Mouse (Mus musculus) heart, embryonic 15.5 days (tissue): ENCODE measurements around the gene Tbrg1. TPM values are rescaled to one million over a fixed set of nuclear protein-coding genes. Genes with fewer than 3 reads are reported as not detected.

Experiments
- ATAC-seq: fragments of 200-750 bp; cut with Nextera tagmentation; replicated peaks from 2 replicates; pipeline ENCODE4 v1.8.0; 2017; ENCODE audit warnings: low read depth, moderate TSS enrichment; ENCODE audit not compliant: insufficient number of reproducible peaks, insufficient read depth, low FRiP score
- H3K27ac ChIP-seq: fragments of 300-500 bp; sonication (generic); 2 replicates; pipeline ENCODE4 v1.5.1; 2015; ENCODE audit warnings: mild to moderate bottlenecking, inconsistent platforms
- H3K27me3 ChIP-seq: fragments of 300-500 bp; sonication (generic); 2 replicates; pipeline ENCODE4 v1.6.1; 2015; ENCODE audit warnings: inconsistent platforms
- H3K36me3 ChIP-seq: fragments of 300-500 bp; sonication (generic); 2 replicates; pipeline ENCODE4 v1.6.1; 2015; ENCODE audit warnings: mild to moderate bottlenecking, inconsistent platforms
- H3K4me1 ChIP-seq: fragments of 300-500 bp; sonication (generic); replicated peaks from 2 replicates; pipeline ENCODE4 v1.6.1; 2015; ENCODE audit warnings: inconsistent platforms
- H3K4me2 ChIP-seq: fragments of 300-500 bp; sonication (generic); 2 replicates; pipeline ENCODE4 v1.6.1; 2015; ENCODE audit warnings: inconsistent platforms, mild to moderate bottlenecking, moderate library complexity
- H3K4me3 ChIP-seq: fragments of 300-500 bp; sonication (generic); 2 replicates; pipeline ENCODE4 v1.5.1; 2015; ENCODE audit warnings: mild to moderate bottlenecking, inconsistent platforms
- H3K9ac ChIP-seq: fragments of 300-500 bp; sonication (generic); 2 replicates; pipeline ENCODE4 v1.6.1; 2015; ENCODE audit warnings: mild to moderate bottlenecking, inconsistent platforms
- H3K9me3 ChIP-seq: fragments of 300-500 bp; sonication (generic); replicated peaks from 2 replicates; pipeline ENCODE4 v1.6.1; 2016; ENCODE audit warnings: inconsistent platforms
- WGBS: fragments of 180-500 bp; shearing (Covaris S2); methylation state at CpG from one replicate; pipeline ENCODE4 v1.1.7; 2015; ENCODE audit warnings: mixed read lengths; 5-methylcytosine and 5-hydroxymethylcytosine counted together
- polyA plus RNA-seq: library from polyadenylated mRNA; unstranded; fragments of >200 nt; fragmentation: Nextera tagmentation; extraction: Ambion mirVana; gene quantifications from 2 replicates; pipeline ENCODE4 v1.2.1, GENCODE M21; 2015

The Tbrg1 gene
- polyA plus RNA-seq, 1 experiment from 2014 or later = 94.8 TPM

DNA sequence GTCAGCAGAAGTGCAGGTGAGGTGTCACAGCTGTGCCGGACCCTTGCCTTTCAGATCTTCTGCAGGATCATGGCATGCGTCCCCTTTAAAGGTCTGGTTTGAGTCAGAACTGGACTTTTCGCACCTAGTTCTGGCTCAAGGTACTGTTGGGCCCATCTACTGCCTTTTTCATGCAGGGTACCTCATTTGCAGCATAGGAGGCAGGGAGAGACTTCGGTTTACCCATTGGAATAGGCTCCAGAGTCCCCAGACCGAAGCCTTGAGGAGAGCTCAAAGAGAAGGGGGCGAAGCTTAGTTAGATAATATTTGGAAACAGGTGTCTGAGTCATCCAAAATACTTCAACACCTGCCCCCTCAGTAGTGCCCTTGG is 43.2 kb downstream of the Tbrg1 start:
- 20% methylated on average over 6 of the region's 6 CpGs for WGBS
- 0 out of 2 replicates have a peak, but pooled peaks have one; percentile 3 for ATAC-seq

DNA sequence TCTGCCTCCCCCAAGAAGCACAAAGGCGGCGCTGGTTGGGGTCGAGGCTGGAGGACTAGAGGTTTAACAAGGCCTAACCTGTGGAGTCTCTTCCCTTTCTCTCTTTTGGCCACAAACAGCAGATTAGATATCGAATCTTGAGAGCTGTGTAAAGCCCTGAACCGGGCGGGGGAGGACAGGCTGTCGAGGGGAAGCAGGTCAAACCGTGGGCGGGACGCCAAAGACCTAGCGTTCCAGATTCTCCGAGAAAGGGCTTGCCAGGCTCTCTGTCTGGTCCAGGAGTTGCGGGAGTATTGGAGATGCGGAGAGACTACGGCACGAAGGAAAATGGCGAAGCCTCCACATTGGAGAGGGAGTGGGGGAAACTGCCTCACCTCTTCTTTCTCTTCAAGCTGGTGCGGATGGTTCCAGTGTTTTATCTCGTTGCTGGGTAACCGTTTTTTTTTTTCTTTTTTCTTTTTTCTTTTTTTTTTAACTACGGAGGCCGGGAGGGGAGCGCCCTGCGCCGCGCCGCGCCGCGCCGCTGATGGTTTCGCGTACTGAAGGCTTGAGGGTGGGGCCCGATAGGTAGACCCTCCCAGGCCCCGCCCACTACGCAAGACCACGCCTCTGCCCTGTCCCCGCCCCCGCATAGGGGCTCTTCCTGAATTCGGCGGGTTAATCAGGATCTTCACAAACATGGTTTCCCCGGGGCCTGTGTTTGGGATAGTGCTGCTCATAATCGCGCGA is 43.8 kb downstream of the Tbrg1 start, which contains the start of gene Spa17:
Spa17 (minus strand) TSS at position 541 of the 729 bp plus-strand sequence.
- H3K4me2 ChIP-seq = peak within 1 kb of the TSS; percentile 84
- peaks cover 9% of the 10 kb centered on the region for H3K4me1 ChIP-seq

More for the DNA sequence above, 43.2 kb downstream of the Tbrg1 start:
- Histone ChIP-seq H3K9ac (peak overlapping the region; percentile 53), H3K27ac (peak overlapping the region; percentile 87), H3K27me3 (no peaks in the 10 kb centered on the region), H3K4me2 (peak overlapping the region; percentile 84), H3K4me3 (peak overlapping the region; percentile 79), H3K4me1 (peaks cover 9% of the 10 kb centered on the region), H3K9me3 (no peaks in the 10 kb centered on the region), H3K36me3 (no peaks in the 10 kb centered on the region)

GRCm38 (mm10) chr9:37609558-37609957 is 47.6 kb downstream of the Tbrg1 start:
- no peak overlapping the region for H3K4me3 ChIP-seq
- peaks cover 9% of the 10 kb centered on the region for H3K4me1 ChIP-seq
- H3K9me3 ChIP-seq = no peaks in the 10 kb centered on the region
- no peak overlapping the region for H3K4me2 ChIP-seq
- no peaks in the 10 kb centered on the region for H3K27me3 ChIP-seq
- no peak overlapping the region for H3K27ac ChIP-seq
- no peaks in the 10 kb centered on the region for H3K36me3 ChIP-seq
- H3K9ac ChIP-seq = no peak overlapping the region
- 70% methylated on average over 4 of the region's 4 CpGs for WGBS
- no peak for ATAC-seq

More for the DNA sequence above, 43.8 kb downstream of the Tbrg1 start, which contains the start of gene Spa17:
- ATAC-seq = peak; percentile 97
- Histone ChIP-seq H3K27me3 (no peaks in the 10 kb centered on the region), H3K9ac (peak within 1 kb of the TSS; percentile 69), H3K27ac (peak within 1 kb of the TSS; percentile 87), H3K9me3 (no peaks in the 10 kb centered on the region), H3K36me3 (no peaks in the 10 kb centered on the region), H3K4me3 (peak within 1 kb of the TSS; percentile 79)
- under 1% methylated on average over 45 of the region's 45 CpGs for WGBS

- no peak overlapping the region for H3K4me2 ChIP-seq
- 74% methylated on average over 3 of the region's 3 CpGs for WGBS
- no peak overlapping the region for H3K27ac ChIP-seq
- no peaks in the 10 kb centered on the region for H3K27me3 ChIP-seq
- H3K9me3 ChIP-seq = no peaks in the 10 kb centered on the region
- H3K4me1 ChIP-seq = no peaks in the 10 kb centered on the region
- H3K4me3 ChIP-seq = no peak overlapping the region
- ATAC-seq = no peak
- H3K9ac ChIP-seq = no peak overlapping the region
- no peaks in the 10 kb centered on the region for H3K36me3 ChIP-seq
These were observed 52.0 kb downstream of the Tbrg1 start for GRCm38 (mm10) chr9:37605089-37605488.

GRCm38 (mm10) chr9:37600538-37601205 is 56.4 kb downstream of the Tbrg1 start:
- no peaks in the 10 kb centered on the region for H3K9me3 ChIP-seq
- H3K4me1 ChIP-seq = no peaks in the 10 kb centered on the region
- H3K36me3 ChIP-seq = no peaks in the 10 kb centered on the region
- no peak overlapping the region for H3K9ac ChIP-seq
- H3K27me3 ChIP-seq = no peaks in the 10 kb centered on the region
- no peak overlapping the region for H3K27ac ChIP-seq
- H3K4me2 ChIP-seq = no peak overlapping the region
- ATAC-seq = no peak
- no peak overlapping the region for H3K4me3 ChIP-seq
- 88% methylated on average over 2 of the region's 2 CpGs for WGBS

Other genes starting within 250 kb of the Tbrg1 start
- 0.11 and 0.13 TPM in 2 replicates for gene Robo3, start 224.1 kb downstream of the Tbrg1 start, polyA plus RNA-seq
- 9.5 and 14.8 TPM in 2 replicates for gene Msantd2, start 168.0 kb downstream of the Tbrg1 start, polyA plus RNA-seq
- 76.9 and 89.3 TPM in 2 replicates for gene Esam, start 129.2 kb downstream of the Tbrg1 start, polyA plus RNA-seq
- gene Vsig2, start 118.1 kb downstream of the Tbrg1 start, polyA plus RNA-seq = 2.3 and 2.5 TPM in 2 replicates
- 5.9 and 6.3 TPM in 2 replicates for gene Nrgn, start 104.4 kb downstream of the Tbrg1 start, polyA plus RNA-seq
- gene Siae, start 101.6 kb downstream of the Tbrg1 start, polyA plus RNA-seq = 9.0 and 10.2 TPM in 2 replicates
- gene Spa17, start 43.6 kb downstream of the Tbrg1 start, polyA plus RNA-seq = 5.7 and 9.3 TPM in 2 replicates
- gene Panx3, start 11.9 kb upstream of the Tbrg1 start, polyA plus RNA-seq = 0.05 and 0.08 TPM in 2 replicates
- not detected in 2 replicates for gene Olfr160, start 58.9 kb upstream of the Tbrg1 start, polyA plus RNA-seq
- not detected in 2 replicates for gene Olfr874, start 87.8 kb upstream of the Tbrg1 start, polyA plus RNA-seq
- gene Olfr875, start 114.5 kb upstream of the Tbrg1 start, polyA plus RNA-seq = not detected in 2 replicates
- gene Olfr876, start 145.7 kb upstream of the Tbrg1 start, polyA plus RNA-seq = not detected in 2 replicates
- gene Olfr877, start 197.0 kb upstream of the Tbrg1 start, polyA plus RNA-seq = not detected in 2 replicates
- gene Olfr145, start 239.4 kb upstream of the Tbrg1 start, polyA plus RNA-seq = not detected in 2 replicates